Mouse (Mus musculus) spleen, adult 2 months (tissue): Measurements from ENCODE around the gene Tbkbp1.

Source experiments
- CTCF ChIP-seq: fragments of 200-500 bp; IDR thresholded peaks from 2 replicates; pipeline ENCODE4 v1.5.1; 2011; ENCODE audit warnings: mild to moderate bottlenecking, inconsistent platforms; ENCODE audit not compliant: insufficient read depth, insufficient read length, insufficient replicate concordance; ENCODE audit errors: extremely low read depth
- POLR2A ChIP-seq: fragments of 200-500 bp; IDR thresholded peaks from 2 replicates; pipeline ENCODE4 v1.6.1; 2011; ENCODE audit warnings: low read depth, low read length, inconsistent platforms

DNA sequence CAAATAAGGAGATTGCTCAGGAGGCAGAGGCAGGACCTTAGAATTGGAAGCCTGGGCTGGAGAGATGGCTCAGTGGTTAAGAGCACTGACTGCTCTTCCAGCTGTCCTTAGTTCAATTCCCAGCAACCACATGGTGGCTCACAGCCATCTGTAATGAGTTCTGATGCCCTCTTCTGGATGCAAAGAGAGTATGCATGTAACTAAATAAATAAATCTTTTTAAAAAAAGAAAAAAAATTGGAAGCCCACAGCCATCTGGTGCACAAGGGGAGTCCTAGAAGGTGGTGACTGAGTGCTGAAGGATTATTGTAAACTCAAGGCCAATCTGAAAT lies 41.3 kb upstream of the Tbkbp1 start:
- TF ChIP-seq POLR2A = no peak
- no peak for TF ChIP-seq CTCF
